Mouse (Mus musculus): ENCODE results near the gene Prrc2a.
A peak's percentile ranks its signal among the peaks of the same experiment; 100 is the strongest.

Gene Prrc2a

DNA sequence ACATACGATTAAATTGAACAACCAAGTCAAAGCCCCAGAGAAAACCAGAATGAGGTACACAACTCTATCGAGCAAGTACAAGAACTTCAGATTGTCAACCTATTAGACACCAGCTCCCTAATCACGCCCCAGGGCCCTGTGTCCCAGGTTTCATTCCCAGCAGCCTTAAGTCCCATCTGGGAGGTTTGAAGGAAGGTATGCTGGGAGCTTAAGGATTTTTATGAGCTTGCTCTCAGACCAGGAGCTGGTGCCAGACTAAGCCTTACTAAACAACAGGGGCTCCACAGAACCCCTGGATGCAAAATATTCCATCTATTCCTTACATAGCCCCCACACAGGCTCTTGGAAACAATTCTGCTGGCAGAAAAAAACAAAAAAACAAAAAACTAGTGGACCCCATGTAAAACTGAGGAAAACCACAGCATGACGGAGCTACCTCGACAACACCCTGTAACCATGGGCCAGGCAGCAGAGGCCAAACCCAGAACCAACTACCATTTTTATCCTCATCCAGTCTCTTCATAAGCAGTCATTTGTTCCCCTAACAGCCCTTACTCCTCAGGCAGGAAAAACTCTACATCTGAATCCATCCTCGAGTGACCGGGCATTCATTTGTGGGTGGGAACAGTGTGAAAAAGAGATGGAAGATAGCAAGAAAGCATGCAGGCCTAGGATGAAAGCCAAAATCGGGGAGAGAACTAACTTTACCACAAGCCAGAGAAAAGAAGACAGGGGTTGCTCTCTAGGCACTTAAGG is 1.2 kb downstream of the Prrc2a start:
- peak in 1 of 2 experiments; percentile 34 for DNase-seq (ENCODE audit: low spot score in 2 of 2)

DNA sequence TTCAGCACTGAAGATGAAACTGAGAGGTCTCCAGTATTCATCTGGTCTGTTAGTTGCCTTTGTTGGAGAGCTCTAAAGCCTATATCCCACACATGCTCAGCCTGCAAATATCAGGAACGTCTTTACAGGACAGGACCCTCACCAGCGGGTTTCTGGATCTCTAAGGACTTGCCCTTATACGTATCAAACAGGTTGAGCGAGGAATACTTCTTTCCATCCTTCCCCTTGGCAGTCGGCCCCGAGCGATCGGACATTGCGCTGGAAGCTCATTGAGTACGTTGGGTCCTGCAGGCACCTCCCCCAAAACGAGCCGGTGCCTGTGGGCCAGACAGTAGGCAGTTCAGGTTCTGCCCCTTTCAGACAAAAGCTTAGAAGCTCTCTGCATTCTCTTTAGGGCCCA is 2.0 kb downstream of the Prrc2a start:
- no peak for DNase-seq (ENCODE audit: low spot score in 2 of 2)

DNA sequence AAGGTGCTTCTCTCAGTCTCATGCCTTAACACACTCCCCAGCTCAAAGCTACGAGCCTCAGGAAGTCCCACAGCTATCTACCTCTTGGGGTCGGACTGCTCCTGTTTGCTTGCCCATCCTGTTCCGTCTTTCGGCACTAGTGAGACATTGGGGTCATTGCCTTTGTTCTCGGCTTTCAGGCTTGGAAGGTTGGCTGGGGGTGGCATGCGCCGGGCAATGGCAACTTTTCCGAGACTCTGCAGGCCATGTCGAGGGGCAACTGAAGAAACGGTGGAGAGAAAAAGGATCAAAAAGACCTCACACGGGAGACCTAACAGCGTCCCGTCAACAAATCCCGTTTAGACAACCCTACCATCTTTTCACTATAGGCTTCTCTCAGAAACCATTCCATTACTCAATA is 2.6 kb downstream of the Prrc2a start:
- no peak for DNase-seq (ENCODE audit: low spot score in 2 of 2)

DNA sequence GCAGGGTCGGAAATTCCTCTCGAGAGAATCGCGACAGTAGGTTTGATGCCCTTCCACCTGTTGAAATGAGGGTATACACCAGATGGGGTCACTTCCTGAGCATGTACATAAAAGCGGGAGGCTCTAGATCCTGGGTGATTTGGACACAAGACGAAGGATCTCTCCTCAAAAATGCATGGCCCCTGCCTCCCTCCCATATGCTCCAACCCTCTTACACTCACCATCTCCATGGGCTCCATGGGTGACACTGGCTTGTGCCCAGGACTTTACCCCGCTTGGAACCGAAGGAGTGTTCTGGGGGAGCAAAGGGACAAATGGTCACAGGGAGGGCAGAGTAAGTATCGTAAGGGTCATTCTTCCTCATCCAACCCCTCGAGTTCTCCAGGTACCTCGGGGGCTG is 3.3 kb downstream of the Prrc2a start:
- no peak for DNase-seq (ENCODE audit: low spot score in 2 of 2)

DNA sequence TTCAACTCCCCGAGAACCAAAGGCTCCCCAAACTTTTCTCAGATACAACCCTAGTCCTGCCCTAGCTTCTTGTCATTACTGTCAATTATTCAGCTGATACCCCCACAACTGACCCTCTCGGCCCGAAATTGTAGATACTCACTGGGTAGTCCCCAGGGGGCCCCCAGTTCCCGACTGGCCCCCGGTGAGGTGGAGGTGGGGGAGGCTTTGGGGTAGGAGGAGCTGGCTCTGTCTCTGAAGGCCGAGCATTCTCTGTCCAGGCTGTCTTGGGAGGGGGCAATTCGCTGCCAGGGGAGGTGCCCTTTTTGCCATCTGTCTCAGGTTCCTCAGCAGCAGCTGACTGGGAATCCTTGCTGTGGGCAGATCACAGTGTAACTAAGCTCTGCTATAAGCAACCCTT is 5.1 kb downstream of the Prrc2a start:
- DNase-seq (ENCODE audit: low spot score in 2 of 2) = no peak

DNA sequence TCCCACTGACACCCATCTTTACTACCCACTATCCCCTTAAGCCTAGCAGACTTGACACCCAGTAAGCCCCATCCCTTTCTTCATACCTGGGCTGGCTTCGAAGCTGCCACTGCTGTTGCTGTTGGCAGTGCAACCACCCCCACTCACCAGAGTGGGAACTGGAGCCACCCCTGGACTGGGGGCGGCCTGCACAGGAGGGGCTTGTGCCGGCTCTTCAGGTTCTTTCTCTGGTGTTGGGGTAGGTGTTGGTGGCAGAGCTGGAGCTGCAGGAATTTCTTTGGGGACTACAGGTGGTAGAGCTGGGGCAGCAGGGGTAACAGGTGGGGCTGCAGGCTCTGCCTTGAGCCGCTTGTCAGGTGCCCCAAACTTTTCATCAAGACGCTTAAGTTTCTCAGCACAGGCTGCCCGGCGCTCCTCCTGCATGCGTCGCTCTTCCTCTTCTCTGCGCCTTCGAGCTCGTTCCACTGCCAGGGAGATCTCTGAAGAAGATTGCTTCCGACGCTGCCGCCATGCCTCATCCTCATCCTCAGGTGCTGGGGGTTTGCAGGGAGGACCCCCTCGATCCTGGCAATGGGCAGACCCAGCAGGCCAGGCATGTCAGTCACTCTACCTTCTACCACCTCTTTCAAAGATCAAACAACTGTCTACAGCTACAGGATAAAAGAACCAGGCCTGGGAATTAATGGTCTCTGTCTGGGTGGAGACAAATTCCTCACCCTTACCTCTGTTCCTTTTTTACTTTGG is 5.7 kb downstream of the Prrc2a start:
- no peak for DNase-seq (ENCODE audit: low spot score in 2 of 2)

DNA sequence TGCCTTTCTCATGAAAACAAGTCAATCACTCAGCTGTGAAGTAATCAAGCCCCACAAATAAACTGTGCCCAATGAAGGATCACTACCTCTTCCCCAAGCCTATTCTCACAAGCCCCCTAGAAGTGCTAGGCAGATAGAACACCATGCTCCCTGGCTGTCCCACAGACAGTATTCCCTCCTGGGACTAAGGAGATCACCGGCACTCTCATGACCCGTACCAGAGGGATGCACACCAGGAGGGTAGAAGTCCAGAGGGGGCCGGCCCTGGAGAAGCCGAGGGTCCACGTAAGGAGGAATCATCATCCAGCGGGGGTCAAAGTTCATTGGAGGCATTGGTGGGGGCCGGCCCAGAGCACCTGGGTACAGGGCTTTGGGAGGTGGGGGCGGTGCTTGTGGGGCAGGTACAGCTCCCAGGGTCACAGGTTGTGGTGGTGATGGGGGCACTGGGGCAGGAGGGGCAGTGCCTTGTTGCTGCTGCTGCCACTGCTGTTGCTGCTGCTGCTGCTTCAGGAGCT is 7.0 kb downstream of the Prrc2a start:
- DNase-seq (ENCODE audit: low spot score in 2 of 2) = no peak

DNA sequence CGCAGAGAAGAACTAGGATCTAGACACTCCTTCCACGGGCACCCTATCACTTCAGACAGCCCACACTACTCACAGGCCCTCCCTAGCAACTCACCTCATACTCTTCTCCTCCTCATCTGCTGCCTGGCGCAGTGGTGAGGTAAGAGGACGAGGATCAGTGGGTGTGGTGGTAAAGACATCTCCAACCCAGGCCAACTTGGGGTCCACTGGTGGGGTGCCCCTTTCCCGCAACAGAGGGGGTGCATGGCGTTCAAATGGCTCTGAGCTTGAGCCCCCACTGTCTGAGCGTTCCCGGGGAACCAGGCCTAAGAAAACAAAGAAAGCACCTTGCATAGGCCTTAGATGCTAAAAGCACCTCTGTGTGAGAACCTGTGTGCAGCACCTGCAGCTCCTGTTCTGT is 7.4 kb downstream of the Prrc2a start:
- no peak for DNase-seq (ENCODE audit: low spot score in 2 of 2)

DNA sequence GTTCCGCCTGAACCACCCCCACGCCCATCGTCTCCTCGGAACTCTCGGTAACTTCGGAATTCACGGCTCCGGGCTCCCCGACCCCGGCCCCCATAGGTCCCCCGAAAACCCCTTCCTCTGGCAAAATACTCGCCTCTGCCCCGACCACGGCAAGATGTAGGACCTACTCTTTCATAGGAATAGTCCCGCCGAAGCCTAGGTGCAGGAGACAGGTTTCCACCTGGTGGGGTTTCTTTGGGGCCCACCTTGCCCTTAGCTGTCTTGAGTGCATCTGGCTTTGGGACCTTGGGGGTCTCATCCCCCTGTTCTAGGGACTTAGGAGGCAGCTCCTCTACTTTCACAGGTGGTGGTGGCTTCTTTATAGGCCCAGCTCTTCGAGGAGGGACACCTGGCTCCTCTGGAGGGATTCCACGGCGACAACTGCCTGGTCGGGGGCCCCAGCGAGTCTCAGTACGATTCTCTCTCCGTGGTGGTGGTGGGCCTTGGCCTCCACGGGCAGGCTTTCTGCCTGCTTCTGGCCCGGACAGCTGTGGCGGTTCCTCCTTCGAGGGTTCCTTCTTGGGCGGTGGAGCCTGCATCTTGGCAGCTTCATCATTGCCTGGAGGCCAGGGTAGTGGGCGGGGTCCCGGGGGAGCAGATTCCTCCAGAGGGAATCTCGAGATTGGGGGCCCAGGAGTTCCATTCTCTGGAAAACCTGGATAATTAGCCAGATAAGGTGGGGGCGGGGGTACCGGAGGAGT is 8.1 kb downstream of the Prrc2a start:
- DNase-seq (ENCODE audit: low spot score in 2 of 2) = no peak

DNA sequence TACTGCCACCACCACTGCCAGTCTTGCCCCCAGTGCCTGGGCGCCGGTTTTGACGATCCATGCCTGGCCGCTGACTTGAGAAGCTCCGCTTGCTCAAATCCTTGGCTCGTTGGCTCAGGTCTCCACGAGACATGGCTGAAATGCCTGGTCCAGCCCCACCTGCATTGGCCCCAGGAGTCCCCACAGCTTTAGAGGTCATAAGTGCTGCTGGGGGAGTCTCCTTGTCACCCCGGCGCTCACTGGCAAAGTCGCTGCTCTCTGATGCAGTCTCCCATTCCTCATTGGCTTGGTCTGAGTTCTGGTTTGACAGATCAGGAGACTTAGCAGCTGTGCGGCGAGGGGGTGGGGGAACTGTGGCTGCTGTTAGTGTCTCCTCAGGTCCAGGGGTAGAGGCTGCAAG is 9.2 kb downstream of the Prrc2a start:
- DNase-seq (ENCODE audit: low spot score in 2 of 2) = no peak

DNA sequence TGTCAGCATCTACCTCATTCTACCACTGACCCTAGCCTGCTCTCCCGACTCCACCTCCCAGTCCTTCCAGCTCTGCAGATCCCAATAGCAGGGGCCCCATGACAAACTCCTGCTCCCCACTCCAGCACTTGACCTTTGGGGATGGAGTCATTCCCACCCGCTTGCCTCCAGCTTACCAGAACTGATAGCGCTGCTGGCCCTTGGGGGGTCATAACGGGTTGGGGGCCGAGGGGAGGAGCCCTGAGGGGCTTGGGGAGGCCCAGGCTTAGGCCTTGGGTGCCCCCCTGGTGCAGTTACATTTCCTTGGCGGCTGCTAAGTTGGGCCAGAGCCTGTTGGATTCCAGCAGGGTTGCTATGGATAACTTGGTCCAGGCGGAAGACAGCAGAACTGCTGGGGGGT is 10.1 kb downstream of the Prrc2a start:
- DNase-seq (ENCODE audit: low spot score in 2 of 2) = no peak

DNA sequence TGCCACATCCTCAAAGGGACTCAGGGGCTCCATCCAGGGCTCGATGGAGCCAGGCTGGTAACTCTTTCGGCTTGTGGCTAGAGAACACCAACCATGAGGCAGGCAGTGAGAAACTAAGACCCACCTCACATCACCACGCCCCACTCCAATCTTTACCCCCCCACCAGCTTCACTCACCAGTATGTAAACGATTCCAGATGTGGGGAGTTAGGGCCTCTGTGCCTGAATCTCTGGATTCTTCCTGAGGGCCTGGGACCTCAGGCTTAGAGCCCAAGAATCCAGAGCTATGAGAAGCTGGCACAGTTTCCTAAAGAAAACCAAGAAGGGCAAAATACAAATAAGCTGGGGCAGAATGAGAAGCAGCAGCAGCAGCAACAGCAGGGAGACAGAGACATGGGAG is 10.8 kb downstream of the Prrc2a start:
- DNase-seq (ENCODE audit: low spot score in 2 of 2) = no peak

DNA sequence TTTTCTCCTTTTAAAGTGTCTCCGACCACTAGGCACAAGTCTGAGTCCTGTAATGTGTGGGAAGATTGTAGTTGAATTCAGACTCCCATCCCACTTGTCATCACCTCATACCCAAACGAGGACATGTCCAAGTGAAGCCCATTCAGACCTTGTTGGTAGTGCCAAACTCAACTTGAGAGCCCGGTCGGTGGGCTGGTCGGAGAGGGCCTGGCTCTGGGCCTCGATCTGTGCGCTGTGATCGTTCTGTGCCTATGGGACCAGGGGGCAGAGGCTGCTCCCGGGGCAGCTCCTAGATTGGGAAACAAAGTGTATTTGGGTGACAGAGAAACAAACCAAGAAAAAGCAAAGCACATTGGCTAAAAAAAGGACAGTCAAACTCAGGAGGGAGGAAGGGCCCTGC is 11.6 kb downstream of the Prrc2a start:
- no peak for DNase-seq (ENCODE audit: low spot score in 2 of 2)

DNA sequence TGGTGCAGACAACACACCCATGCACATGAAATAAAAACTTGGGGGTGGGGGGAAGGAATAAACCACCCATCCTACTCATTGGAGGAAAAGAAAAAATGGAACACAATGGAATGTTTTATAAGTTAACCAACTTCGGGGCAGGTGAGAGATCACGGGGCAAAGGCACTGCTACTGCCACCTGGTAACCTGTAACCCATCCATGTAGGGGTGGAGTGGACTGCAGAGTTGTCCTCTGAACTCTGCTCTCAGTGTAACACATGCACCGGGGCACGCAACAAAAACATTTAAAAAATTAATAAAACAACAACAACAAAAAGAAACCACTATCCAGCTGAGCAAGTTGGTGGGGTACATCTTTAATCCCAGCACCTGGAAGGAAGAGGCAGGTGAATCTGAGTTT is 12.6 kb downstream of the Prrc2a start:
- no peak for DNase-seq (ENCODE audit: low spot score in 2 of 2)

DNA sequence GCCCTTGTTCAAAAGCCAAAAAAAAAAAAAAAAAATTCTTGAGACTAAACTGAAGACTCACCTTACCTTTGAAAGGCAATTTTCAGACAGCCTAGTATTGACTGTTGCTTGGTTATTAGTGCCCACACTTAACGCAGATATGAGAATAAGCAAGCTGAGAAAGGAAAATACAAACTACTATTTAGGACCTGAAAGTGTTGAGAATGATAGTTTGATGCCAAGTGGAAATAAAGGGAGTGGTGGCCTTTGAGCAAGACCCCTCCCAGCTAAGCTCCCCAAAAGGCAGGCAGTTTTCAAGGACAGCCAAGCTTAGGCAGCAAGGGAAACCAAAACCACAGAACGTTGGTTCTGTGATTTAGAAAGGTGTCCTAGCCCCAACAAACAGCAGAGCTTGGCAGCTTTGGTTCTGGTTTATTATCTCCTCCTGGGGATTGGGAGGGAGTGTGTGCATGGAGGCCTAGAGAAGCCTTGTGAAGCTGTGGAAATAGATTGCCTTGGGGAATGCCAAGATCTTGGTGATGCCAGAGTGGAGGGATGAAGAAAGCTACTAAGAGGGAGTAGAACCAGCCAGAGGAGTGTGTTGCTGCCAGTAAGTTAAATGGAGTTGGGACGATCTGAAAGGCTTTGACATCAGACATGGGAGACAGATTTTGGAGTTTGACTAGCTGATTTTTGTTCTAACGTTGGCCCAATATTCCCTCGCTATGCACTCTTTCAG is 16.6 kb downstream of the Prrc2a start:
- no peak for DNase-seq (ENCODE audit: low spot score in 2 of 2)

DNA sequence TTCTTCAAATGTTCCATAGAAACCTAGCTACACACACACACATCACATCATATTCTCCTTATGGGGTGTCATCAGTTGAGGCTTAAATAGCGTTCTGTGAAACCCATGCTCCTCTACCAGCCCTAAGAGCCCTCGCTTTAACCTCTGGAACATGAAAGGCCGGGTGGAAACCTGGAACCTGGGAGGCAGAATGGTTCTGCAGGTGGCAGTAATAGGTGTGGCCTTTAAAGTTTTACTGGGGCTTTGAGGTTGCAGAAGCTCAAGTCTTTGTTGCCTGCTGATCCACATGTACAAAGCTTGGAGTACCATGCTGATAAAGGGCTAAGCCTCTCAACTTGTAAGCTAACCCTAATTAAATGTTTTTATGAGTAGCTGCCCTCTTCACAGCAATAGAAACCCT is 17.3 kb downstream of the Prrc2a start:
- no peak for DNase-seq (ENCODE audit: low spot score in 2 of 2)

DNA sequence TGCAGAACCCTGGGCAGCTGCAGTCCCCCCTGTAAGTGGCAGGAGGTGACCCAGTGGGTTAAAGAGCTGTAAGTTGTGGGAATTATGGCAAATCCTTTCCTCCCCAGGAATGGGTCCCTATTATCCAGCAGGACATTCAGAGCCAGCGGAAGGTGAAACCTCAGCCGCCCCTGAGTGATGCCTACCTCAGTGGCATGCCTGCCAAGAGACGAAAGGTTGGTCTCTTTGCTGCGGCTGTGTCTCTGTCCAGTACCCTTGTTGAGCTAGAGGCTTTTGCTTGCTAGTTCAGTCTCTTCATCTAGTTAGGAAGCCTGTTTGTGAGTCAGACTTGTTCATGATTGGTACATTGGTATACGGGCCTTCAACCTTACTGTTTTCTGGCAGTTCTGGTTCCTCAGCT is 18.6 kb downstream of the Prrc2a start:
- DNase-seq (ENCODE audit: low spot score in 2 of 2) = no peak

DNA sequence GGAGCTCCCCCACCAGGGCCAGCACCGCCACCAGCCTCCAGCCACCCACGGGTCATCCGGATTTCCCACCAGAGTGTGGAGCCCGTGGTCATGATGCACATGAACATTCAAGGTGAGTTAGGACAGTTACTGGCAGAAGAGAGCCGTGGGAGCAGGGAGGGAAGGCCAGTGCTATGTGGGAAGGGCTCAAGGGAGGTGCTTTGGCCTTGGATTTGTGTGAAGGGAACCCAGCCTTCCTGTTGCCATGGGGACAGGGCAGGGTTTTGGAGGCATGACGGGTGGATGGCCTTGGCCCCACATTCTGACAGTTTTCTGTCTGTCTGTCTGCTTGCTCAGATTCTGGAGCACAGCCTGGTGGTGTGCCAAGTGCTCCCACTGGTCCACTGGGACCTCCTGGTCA is 22.7 kb downstream of the Prrc2a start:
- DNase-seq (ENCODE audit: low spot score in 2 of 2) = no peak

DNA sequence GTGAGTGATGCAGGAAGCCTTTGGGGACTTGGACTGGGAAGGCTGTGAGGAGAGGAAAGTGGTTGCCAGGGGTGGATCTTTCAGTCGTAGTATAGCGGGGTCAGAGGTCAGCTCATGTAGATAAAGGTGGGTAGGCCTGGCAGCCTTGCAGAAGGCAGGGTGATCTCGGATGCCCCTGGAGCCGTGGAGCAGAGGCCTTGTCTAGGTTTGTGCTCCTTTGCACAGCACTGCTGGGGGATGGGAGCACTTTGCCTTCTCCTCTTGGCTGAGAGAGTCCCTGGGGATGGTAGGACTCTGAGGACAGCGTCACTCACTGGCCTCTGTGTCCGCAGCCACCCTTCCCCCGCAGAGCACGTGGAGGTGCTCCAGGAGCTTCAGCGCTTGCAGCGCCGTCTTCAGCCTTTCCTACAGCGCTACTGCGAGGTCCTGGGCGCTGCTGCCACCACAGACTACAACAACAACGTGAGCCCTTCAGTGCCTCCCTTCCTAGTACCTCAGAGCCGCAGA is 24.2 kb downstream of the Prrc2a start:
- no peak for DNase-seq (ENCODE audit: low spot score in 2 of 2)

DNA sequence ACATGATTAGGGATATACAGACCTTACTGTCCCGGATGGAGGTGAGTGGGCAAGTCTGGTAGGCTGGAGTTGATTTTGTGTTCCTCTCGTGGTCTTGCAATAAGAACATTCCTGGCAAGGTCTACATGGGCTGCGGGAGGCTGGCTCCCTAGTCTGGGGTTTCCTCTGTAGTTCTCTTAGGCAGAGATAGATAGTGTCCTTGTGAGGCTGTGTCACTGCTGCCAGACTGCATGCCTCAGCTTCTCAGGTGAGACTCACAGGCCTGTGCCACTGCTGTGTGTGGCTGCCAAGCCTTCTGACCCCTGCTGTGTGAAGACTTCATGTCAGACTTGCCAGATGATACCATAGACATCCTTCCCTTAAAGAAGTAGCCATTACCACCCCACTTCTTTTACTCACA is 25.4 kb downstream of the Prrc2a start:
- no peak for DNase-seq (ENCODE audit: low spot score in 2 of 2)

DNA sequence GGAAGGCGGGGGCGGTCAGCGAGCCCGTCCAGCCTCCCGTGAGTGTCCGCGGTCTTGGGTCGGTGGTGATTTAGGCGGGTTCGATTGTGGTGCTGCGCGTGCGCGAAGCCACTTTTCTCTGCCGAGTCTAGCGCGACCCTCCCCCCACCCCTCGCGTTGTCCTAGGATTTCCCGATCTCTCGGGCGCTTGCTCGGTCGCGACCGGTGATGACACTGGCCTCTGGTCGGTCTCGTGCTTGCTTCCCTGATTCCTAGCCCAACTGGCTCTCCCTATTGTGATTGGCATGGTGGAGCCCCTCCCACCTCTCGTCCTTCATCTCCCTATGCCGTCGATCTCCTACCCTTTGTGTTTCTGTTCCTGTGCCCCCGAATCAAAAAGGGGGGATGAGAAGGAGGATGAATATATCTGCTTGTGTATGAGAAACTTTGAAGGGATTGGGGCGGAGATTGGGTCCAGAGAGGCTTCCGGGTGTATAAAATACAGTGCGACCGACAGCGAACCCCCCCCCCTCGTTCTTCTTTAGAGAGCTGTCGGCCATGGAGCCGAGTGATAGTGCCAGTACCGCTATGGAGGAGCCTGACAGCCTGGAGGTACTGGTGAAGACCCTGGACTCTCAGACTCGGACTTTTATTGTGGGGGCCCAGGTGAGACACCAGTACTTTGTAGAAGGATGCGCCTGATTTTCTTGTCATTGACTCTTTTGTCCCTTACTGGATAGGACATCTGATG is 28.9 kb downstream of the Prrc2a start:
- DNase-seq (ENCODE audit: low spot score in 2 of 2) = no peak

Measured in spleen, postnatal 10 days (tissue).